Mouse (Mus musculus) c-Kit-positive CD71-negative TER-119-negative erythroid progenitor cells, embryonic 14.5 days (primary cell): ENCODE measurements around the gene Mtmr3.
"Not testable (repeated sequence)": the region's sequence is repeated elsewhere in the genome, so short reads cannot be mapped to it uniquely, and the experiment has no call there.

Source experiments
- DNase-seq: peaks from one replicate; pipeline ENCODE4 v3.0.0-alpha.2; 2013; ENCODE audit warnings: low read depth

Mtmr3 gene

GRCm38 (mm10) chr11:4601890-4602289, 7.2 kb upstream of the Mtmr3 start:
- no peak for DNase-seq

GRCm38 (mm10) chr11:4599916-4600315, 5.3 kb upstream of the Mtmr3 start:
- no peak for DNase-seq

GRCm38 (mm10) chr11:4598411-4598810, 3.7 kb upstream of the Mtmr3 start:
- DNase-seq: no peak

GRCm38 (mm10) chr11:4593849-4594607, 635 bp downstream of the Mtmr3 start:
- DNase-seq: no peak

GRCm38 (mm10) chr11:4593491-4593848, 1.2 kb downstream of the Mtmr3 start:
- DNase-seq: no peak

- DNase-seq: no peak
Observed at GRCm38 (mm10) chr11:4591811-4592210, 2.9 kb downstream of the Mtmr3 start.

GRCm38 (mm10) chr11:4578682-4579081, 16.0 kb downstream of the Mtmr3 start:
- no peak for DNase-seq

- no peak for DNase-seq
Observed at GRCm38 (mm10) chr11:4577079-4577478, 17.6 kb downstream of the Mtmr3 start.

- not testable (repeated sequence) for DNase-seq
Observed at GRCm38 (mm10) chr11:4576090-4576732, 18.5 kb downstream of the Mtmr3 start.

- DNase-seq: no peak
Observed at GRCm38 (mm10) chr11:4571491-4571901, 23.2 kb downstream of the Mtmr3 start.

GRCm38 (mm10) chr11:4566333-4566732, 28.3 kb downstream of the Mtmr3 start:
- no peak for DNase-seq

GRCm38 (mm10) chr11:4565545-4565944, 29.1 kb downstream of the Mtmr3 start:
- DNase-seq: no peak

- no peak for DNase-seq
Observed at GRCm38 (mm10) chr11:4553274-4554063, 41.2 kb downstream of the Mtmr3 start.

- DNase-seq: no peak
Observed at GRCm38 (mm10) chr11:4547569-4547968, 47.1 kb downstream of the Mtmr3 start.

- no peak for DNase-seq
Observed at GRCm38 (mm10) chr11:4545976-4546375, 48.7 kb downstream of the Mtmr3 start.

GRCm38 (mm10) chr11:4545401-4545800, 49.3 kb downstream of the Mtmr3 start:
- DNase-seq: no peak

GRCm38 (mm10) chr11:4544627-4544921, 50.1 kb downstream of the Mtmr3 start:
- DNase-seq: not testable (repeated sequence)

GRCm38 (mm10) chr11:4543746-4544626, 50.7 kb downstream of the Mtmr3 start:
- DNase-seq: no peak

- DNase-seq: peak; percentile 47
Observed at GRCm38 (mm10) chr11:4543040-4543551, 51.6 kb downstream of the Mtmr3 start.

- DNase-seq: no peak
Observed at GRCm38 (mm10) chr11:4536645-4537044, 58.0 kb downstream of the Mtmr3 start.

GRCm38 (mm10) chr11:4527132-4527531, 67.5 kb downstream of the Mtmr3 start:
- DNase-seq: no peak

GRCm38 (mm10) chr11:4522142-4522664, 72.5 kb downstream of the Mtmr3 start:
- DNase-seq: no peak
